Mouse (Mus musculus) lung, postnatal 0 days (tissue): ENCODE results near the gene Phf21a. TPM values are rescaled to one million over a fixed set of nuclear protein-coding genes. Genes with fewer than 3 reads are reported as not detected.

ENCODE experiments used
- ATAC-seq: fragments of 200-750 bp; cut with Nextera tagmentation; 2 replicates; pipeline ENCODE4 v1.8.0; 2017; ENCODE audit warnings: moderate library complexity
- DNase-seq: peaks from one replicate; pipeline ENCODE4 v3.0.0-alpha.2; 2016; ENCODE audit warnings: low spot score
- H3K27ac ChIP-seq: fragments of 300-500 bp; sonication (generic); 2 replicates; pipeline ENCODE4 v1.5.1; 2014; ENCODE audit warnings: antibody characterized with exemption, mild to moderate bottlenecking, low read length, mixed read lengths
- H3K27me3 ChIP-seq: fragments of 300-500 bp; sonication (generic); replicated peaks from 2 replicates; pipeline ENCODE4 v1.6.1; 2014; ENCODE audit warnings: low read length, mixed read lengths; ENCODE audit not compliant: insufficient read depth
- H3K36me3 ChIP-seq: fragments of 300-500 bp; sonication (generic); 2 replicates; pipeline ENCODE4 v1.6.1; 2014; ENCODE audit warnings: low read length, mixed read lengths; ENCODE audit not compliant: insufficient read depth
- H3K4me1 ChIP-seq: fragments of 300-500 bp; sonication (generic); 2 replicates; pipeline ENCODE4 v1.6.1; 2014; ENCODE audit warnings: antibody characterized with exemption, low read depth, low read length, mixed read lengths; ENCODE audit not compliant: insufficient read depth
- H3K4me2 ChIP-seq: fragments of 300-500 bp; sonication (generic); replicated peaks from 2 replicates; pipeline ENCODE4 v1.6.1; 2014; ENCODE audit warnings: low read depth, mild to moderate bottlenecking, low read length, moderate library complexity, mixed read lengths
- H3K4me3 ChIP-seq: fragments of 300-500 bp; sonication (generic); 2 replicates; pipeline ENCODE4 v1.5.1; 2014; ENCODE audit warnings: low read depth, low read length
- H3K9ac ChIP-seq: fragments of 300-500 bp; sonication (generic); replicated peaks from 2 replicates; pipeline ENCODE4 v1.6.1; 2014; ENCODE audit warnings: low read depth, mild to moderate bottlenecking
- H3K9me3 ChIP-seq: fragments of 300-500 bp; sonication (generic); 2 replicates; pipeline ENCODE4 v1.6.1; 2016; ENCODE audit warnings: low read length, mixed read lengths
- CTCF ChIP-seq: IDR thresholded peaks from 2 replicates; pipeline ENCODE4 v1.5.1; 2016; ENCODE audit warnings: antibody characterized with exemption, mild to moderate bottlenecking
- EP300 ChIP-seq: IDR thresholded peaks from 2 replicates; pipeline ENCODE4 v1.6.1; 2016; ENCODE audit warnings: antibody characterized with exemption, mild to moderate bottlenecking, control low read depth
- WGBS: fragments of 180-500 bp; shearing (Covaris S2); extraction: QIAGEN DNeasy Blood & Tissue Kit; methylation state at CpG from one replicate; pipeline ENCODE4 v1.1.7; 2014; 5-methylcytosine and 5-hydroxymethylcytosine counted together
- polyA plus RNA-seq: library from polyadenylated mRNA; unstranded; fragments of >200 nt; fragmentation: Nextera tagmentation; extraction: Ambion mirVana; gene quantifications from 2 replicates; pipeline ENCODE4 v1.2.1, GENCODE M21; 2015

The Phf21a gene
- polyA plus RNA-seq, 1 experiment from 2014 or later, result 12.9 TPM

DNA sequence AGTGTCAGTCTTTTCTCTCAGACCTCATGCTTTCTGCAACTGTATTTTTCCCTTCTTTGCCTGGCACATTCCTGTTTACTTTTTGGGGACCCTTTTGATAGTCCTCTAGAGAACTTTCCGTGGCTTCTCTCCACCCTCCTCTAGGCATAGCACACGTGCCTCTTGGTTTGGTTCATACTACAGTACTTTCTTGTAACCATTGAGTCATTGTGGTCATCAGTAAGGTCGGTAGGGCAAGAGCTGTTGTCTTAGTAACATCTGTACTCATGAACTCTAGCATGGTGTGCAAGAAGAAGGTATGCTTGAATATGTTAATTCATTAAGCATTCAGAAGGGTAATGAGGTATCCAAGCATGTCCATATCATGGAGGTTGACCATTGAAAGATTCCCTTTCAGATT, 148.4 kb downstream of the Phf21a start:
- H3K4me2 ChIP-seq, result no peak overlapping the region
- H3K4me1 ChIP-seq, result no peaks in the 10 kb centered on the region
- TF ChIP-seq CTCF (no peak), EP300 (no peak)
- no peaks in the 10 kb centered on the region for H3K27me3 ChIP-seq
- H3K9ac ChIP-seq, result no peak overlapping the region
- H3K36me3 ChIP-seq, result peaks cover 3% of the 10 kb centered on the region; the same call in 1 of the 2 replicates
- no peak for ATAC-seq
- 0 out of 2 replicates have a peak overlapping the region, but pooled peaks have one; percentile 1 for H3K27ac ChIP-seq
- H3K4me3 ChIP-seq, result no peak overlapping the region
- 75% methylated on average over 3 of the region's 3 CpGs for whole genome bisulfite sequencing
- no peaks in the 10 kb centered on the region for H3K9me3 ChIP-seq
- DNase-seq, result no peak

DNA sequence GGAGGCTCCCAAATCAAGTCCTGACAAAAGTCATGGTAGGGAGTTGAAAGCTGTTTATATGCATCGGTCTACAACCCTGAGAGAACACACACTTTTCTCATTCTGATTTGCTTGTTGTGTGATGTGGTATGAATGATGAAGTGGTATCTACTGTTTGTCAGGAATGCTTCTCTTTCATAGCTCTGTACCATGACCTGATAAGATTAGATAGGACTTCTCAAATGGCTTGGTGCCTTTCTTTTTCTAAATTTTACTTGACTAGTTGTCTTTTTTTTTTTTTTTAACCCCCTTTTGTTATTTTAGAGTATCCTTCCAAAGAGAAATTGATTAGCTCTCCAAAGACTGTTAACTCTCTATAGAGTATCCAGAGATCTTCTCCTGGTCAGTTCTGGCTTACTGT, 153.2 kb downstream of the Phf21a start:
- Histone ChIP-seq H3K4me3 (no peak overlapping the region), H3K36me3 (no peaks in the 10 kb centered on the region), H3K9ac (no peak overlapping the region), H3K4me2 (no peak overlapping the region), H3K27ac (no peak overlapping the region), H3K9me3 (no peaks in the 10 kb centered on the region), H3K27me3 (no peaks in the 10 kb centered on the region), H3K4me1 (no peaks in the 10 kb centered on the region)
- WGBS, result 100% methylated on average over 1 of the region's 1 CpGs
- TF ChIP-seq EP300 (no peak), CTCF (no peak)
- ATAC-seq (no peak), DNase-seq (no peak)

DNA sequence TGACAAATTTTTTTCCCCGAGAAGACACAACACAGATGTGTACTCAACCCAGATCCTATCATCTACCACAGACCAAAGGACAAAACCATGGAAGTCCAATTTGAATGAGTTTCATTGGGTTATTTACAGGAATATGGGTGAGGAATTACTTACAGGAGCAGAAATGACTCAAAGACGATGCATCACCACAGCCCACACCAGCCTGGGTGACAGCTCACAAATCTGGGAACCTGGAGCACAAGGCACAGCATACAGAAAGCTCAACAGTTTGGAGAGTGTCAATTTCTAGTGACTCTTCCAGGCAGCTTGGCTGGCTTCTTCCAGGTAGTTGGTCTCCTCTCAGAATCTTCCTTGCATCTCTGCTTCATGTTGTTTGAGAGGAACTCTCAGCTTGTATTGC, 154.8 kb downstream of the Phf21a start:
- Histone ChIP-seq H3K4me3 (no peak overlapping the region), H3K4me2 (no peak overlapping the region), H3K27ac (no peak overlapping the region), H3K4me1 (no peaks in the 10 kb centered on the region), H3K9ac (no peak overlapping the region), H3K9me3 (no peaks in the 10 kb centered on the region), H3K36me3 (no peaks in the 10 kb centered on the region), H3K27me3 (no peaks in the 10 kb centered on the region)
- DNase-seq (no peak), ATAC-seq (no peak)
- 94% methylated on average over 2 of the region's 2 CpGs for WGBS
- TF ChIP-seq CTCF, result no peak
- TF ChIP-seq EP300, result no peak

DNA sequence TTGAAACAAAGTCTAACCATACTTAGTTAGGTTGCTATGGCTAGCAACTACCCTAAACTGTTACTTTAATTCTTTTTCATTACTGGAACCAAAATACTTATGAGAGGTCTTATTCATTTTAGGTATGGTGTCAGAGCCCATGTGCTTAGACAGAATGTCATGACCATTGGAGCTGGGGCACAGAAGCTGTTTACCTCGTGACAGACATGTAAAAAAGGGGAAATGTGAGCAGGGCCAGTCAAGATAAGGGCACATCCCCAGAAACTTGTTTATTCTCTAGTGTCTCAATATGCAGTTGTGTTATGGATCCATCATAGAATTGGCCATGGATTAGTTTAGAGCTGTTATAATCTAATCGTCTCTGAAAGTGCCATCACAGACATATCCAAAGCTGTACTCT, 157.6 kb downstream of the Phf21a start:
- Histone ChIP-seq H3K4me2 (no peak overlapping the region), H3K27me3 (no peaks in the 10 kb centered on the region), H3K9ac (no peak overlapping the region), H3K36me3 (no peaks in the 10 kb centered on the region), H3K4me3 (no peak overlapping the region), H3K4me1 (no peaks in the 10 kb centered on the region), H3K27ac (no peak overlapping the region), H3K9me3 (no peaks in the 10 kb centered on the region)
- DNase-seq (no peak), ATAC-seq (no peak)
- no peak for TF ChIP-seq CTCF
- TF ChIP-seq EP300, result no peak
- 74% methylated on average over 2 of the region's 2 CpGs for WGBS

DNA sequence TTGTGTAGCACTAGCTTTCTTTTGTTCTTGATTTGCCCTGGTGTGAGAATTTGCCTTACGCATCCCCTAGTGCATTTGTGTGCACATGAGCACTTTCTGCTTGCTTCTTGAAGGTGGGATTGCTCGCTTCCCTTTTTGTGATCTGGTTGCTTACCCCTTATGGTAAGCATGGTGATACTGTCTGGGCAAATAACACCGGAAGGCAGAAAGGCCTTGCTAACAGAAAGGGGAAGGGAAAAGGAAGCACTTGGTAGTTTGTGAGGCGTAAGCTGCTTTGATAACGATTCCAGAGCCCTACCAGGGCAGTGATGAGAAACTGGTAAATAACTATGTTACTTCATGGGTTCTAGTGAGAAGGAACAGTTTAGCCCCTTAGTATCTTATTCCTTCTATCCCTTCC, 160.9 kb downstream of the Phf21a start:
- no peak overlapping the region for H3K9ac ChIP-seq
- no peak overlapping the region for H3K4me3 ChIP-seq
- no peak for ATAC-seq
- H3K27ac ChIP-seq, result no peak overlapping the region
- TF ChIP-seq CTCF (no peak), EP300 (no peak)
- H3K4me2 ChIP-seq, result no peak overlapping the region
- no peaks in the 10 kb centered on the region for H3K4me1 ChIP-seq
- H3K9me3 ChIP-seq, result no peaks in the 10 kb centered on the region
- H3K27me3 ChIP-seq, result no peaks in the 10 kb centered on the region
- WGBS, result 77% methylated on average over 5 of the region's 5 CpGs
- H3K36me3 ChIP-seq, result no peaks in the 10 kb centered on the region
- no peak for DNase-seq

DNA sequence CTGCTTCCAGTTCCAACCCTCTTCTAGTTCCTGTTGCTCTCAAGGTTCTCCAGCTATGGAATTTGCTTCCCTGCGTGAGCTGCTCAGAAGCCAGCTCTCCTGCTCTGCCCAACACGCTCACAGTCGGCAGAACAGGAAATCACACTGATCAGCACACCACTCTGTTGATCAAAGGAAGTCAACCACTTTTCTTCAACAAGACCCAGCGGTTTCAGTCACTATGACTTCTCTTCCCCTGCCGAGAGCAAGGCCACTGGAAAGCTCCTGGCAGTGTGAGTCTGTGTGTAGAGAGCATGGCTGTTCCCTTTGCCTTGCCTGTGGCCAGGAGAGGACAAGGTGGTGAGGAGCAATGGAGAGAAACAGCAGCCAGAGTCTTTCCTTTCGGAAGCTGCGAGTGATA, 163.2 kb downstream of the Phf21a start:
- no peak overlapping the region for H3K9ac ChIP-seq
- TF ChIP-seq CTCF (no peak), EP300 (no peak)
- no peak overlapping the region for H3K4me3 ChIP-seq
- H3K4me1 ChIP-seq, result no peaks in the 10 kb centered on the region
- no peak for ATAC-seq
- H3K27ac ChIP-seq, result 0 out of 2 replicates have a peak overlapping the region, but pooled peaks have one; percentile 9
- 39% methylated on average over 7 of the region's 7 CpGs for WGBS
- no peak for DNase-seq
- no peaks in the 10 kb centered on the region for H3K9me3 ChIP-seq
- H3K36me3 ChIP-seq, result no peaks in the 10 kb centered on the region
- H3K4me2 ChIP-seq, result no peak overlapping the region
- no peaks in the 10 kb centered on the region for H3K27me3 ChIP-seq

DNA sequence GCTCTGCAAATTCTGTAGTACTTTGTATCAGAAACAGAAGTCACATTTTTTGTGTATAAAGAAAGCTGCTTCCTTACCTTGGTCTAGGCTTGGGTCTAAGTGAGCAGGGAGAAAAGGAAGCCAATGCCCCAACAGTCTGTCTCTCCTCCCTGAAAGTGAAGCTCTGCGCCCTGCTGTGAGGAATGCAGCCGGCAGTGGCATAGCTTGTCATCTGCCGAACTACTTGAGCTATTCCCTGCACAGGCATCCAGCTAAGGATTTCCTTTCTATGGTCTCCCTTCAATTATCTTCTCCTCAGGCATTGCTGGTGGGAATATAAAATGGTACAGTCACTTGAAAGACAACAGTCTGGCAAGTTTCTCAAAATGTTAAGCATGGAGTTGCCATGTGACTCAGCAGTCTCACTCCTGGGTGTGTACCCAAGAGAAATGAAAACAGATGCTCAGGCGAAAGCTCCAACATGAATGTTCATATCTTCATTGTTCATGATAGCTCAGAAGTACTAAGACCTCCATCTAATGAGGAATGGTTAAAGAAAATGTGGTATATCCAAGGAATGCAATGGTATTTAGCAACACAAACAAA, 164.5 kb downstream of the Phf21a start:
- H3K4me1 ChIP-seq, result no peaks in the 10 kb centered on the region
- H3K9me3 ChIP-seq, result no peaks in the 10 kb centered on the region
- no peak for TF ChIP-seq EP300
- WGBS, result 59% methylated on average over 4 of the region's 4 CpGs
- H3K27ac ChIP-seq, result no peak overlapping the region
- H3K36me3 ChIP-seq, result no peaks in the 10 kb centered on the region
- H3K4me3 ChIP-seq, result no peak overlapping the region
- no peak overlapping the region for H3K9ac ChIP-seq
- ATAC-seq (no peak), DNase-seq (no peak)
- H3K4me2 ChIP-seq, result no peak overlapping the region
- no peaks in the 10 kb centered on the region for H3K27me3 ChIP-seq
